ENCODE assay signal across 23 mouse cellular contexts in the genomic region with DNA sequence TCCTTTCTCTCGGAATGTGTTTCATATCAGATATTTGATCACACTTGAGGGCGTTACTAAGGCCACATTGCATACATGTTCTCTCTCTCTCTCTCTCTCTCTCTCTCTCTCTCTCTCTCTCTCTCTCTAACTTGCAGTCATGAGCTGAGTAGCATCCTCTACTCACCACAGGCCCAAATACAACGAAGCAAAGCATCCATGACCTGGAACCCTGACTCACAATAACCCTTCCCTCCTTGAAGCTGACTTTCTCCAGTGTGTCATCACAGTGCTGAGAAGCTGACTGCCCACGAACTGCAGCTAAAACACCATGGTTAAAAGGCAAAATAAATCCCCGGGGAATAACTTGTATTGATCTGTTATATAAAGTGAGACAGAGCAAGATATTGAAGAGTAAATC.
"Had no signal": no experiment of that assay in that cellular context is flagged by ENCODE, and none has a peak within 500 bp of the region (broad histone marks: within the 10 kb centered on the region; RNA-seq: fewer than 3 reads in every experiment).

No protein-coding gene starts in this region.

- H3K4me3 ChIP-seq: gastrocnemius, adult 2 months; heart, adult 2 months; heart, embryonic 12.5 days; hindbrain, embryonic 13.5 days; hindbrain, embryonic 15.5 days; intestine, embryonic 15.5 days; limb, embryonic 13.5 days; limb, embryonic 15.5 days; liver, embryonic 12.5 days had no signal

- H3K27ac ChIP-seq: gastrocnemius, adult 2 months; heart, adult 2 months; hindbrain, embryonic 13.5 days; hindbrain, embryonic 15.5 days; intestine, embryonic 15.5 days; limb, embryonic 13.5 days; limb, embryonic 15.5 days; liver, embryonic 12.5 days; liver, embryonic 14.5 days had no signal

- H3K9me3 ChIP-seq: heart, embryonic 12.5 days; hindbrain, embryonic 13.5 days; hindbrain, embryonic 15.5 days; intestine, embryonic 15.5 days; limb, embryonic 13.5 days; limb, embryonic 15.5 days; liver, embryonic 12.5 days had no signal

- H3K27me3 ChIP-seq: heart, embryonic 12.5 days; hindbrain, embryonic 13.5 days; hindbrain, embryonic 15.5 days; intestine, embryonic 15.5 days; limb, embryonic 13.5 days; limb, embryonic 15.5 days; liver, embryonic 12.5 days had no signal

- H3K4me2 ChIP-seq: heart, embryonic 12.5 days; hindbrain, embryonic 13.5 days; hindbrain, embryonic 15.5 days; intestine, embryonic 15.5 days; limb, embryonic 13.5 days; limb, embryonic 15.5 days; liver, embryonic 12.5 days had no signal

- H3K4me1 ChIP-seq: hindbrain, embryonic 15.5 days had no signal

- ATAC-seq: inflammation-experienced regulatory T-cells, adult 6 months; intestine, embryonic 15.5 days; intestine, postnatal 0 days; liver, embryonic 12.5 days had no signal

- DNase-seq: gastrocnemius, adult 2 months; gastrocnemius, postnatal 10 days; gastrocnemius, postnatal 25 days; heart, adult 2 months; heart, postnatal 10 days; heart, postnatal 4 days; kidney, adult 18-20 months; kidney, adult 8-10 months; kidney, postnatal 10 days; kidney, postnatal 36 days; layer of hippocampus, adult 9-11 months; layer of hippocampus, postnatal 36 days; left cerebral cortex, postnatal 4 days had no signal

- H3K9ac ChIP-seq: heart, embryonic 12.5 days; hindbrain, embryonic 13.5 days; hindbrain, embryonic 15.5 days; intestine, embryonic 15.5 days; limb, embryonic 13.5 days; limb, embryonic 15.5 days; liver, embryonic 12.5 days; liver, embryonic 14.5 days had no signal

- H3K36me3 ChIP-seq: hindbrain, embryonic 13.5 days; hindbrain, embryonic 15.5 days; intestine, embryonic 15.5 days; limb, embryonic 13.5 days; limb, embryonic 15.5 days; liver, embryonic 12.5 days had no signal
